Mouse (Mus musculus) erythroblast, embryonic 14.5 days (primary cell): ENCODE results near the gene Pip5k1c. TPM values are rescaled to one million over a fixed set of nuclear protein-coding genes. Genes with fewer than 3 reads are reported as not detected.

Experiments
- H3K27me3 ChIP-seq: 2 replicates; pipeline ENCODE4 v1.6.1; 2012; ENCODE audit warnings: inconsistent platforms; ENCODE audit not compliant: control insufficient read depth
- H3K36me3 ChIP-seq: 2 replicates; pipeline ENCODE4 v1.6.1; 2012; ENCODE audit warnings: mild to moderate bottlenecking, inconsistent platforms; ENCODE audit not compliant: control insufficient read depth
- H3K4me1 ChIP-seq: 2 replicates; pipeline ENCODE4 v1.6.1; 2012; ENCODE audit warnings: inconsistent platforms; ENCODE audit not compliant: control insufficient read depth
- H3K4me3 ChIP-seq: replicated peaks from 2 replicates; pipeline ENCODE3; 2012; ENCODE audit warnings: moderate library complexity, mild to moderate bottlenecking, inconsistent platforms
- H3K9me3 ChIP-seq: 2 replicates; pipeline ENCODE4 v1.6.1; 2012; ENCODE audit warnings: low read length, inconsistent platforms, mixed read lengths; ENCODE audit not compliant: control insufficient read depth
- GATA1 ChIP-seq: IDR thresholded peaks from 2 replicates; pipeline ENCODE4 v1.6.1; 2012; ENCODE audit warnings: low read length, inconsistent platforms, mixed read lengths
- TAL1 ChIP-seq: IDR thresholded peaks from 3 replicates; pipeline ENCODE4 v1.6.1; 2012; ENCODE audit warnings: low read length, inconsistent platforms, mixed read lengths
- polyA plus RNA-seq: library from polyadenylated mRNA; stranded (reverse); fragments of >175 nt; gene quantifications from 2 replicates; pipeline ENCODE4 v1.2.3, GENCODE M21; 2012

Pip5k1c gene
- 4.0 and 4.5 TPM in 2 replicates for polyA plus RNA-seq

DNA sequence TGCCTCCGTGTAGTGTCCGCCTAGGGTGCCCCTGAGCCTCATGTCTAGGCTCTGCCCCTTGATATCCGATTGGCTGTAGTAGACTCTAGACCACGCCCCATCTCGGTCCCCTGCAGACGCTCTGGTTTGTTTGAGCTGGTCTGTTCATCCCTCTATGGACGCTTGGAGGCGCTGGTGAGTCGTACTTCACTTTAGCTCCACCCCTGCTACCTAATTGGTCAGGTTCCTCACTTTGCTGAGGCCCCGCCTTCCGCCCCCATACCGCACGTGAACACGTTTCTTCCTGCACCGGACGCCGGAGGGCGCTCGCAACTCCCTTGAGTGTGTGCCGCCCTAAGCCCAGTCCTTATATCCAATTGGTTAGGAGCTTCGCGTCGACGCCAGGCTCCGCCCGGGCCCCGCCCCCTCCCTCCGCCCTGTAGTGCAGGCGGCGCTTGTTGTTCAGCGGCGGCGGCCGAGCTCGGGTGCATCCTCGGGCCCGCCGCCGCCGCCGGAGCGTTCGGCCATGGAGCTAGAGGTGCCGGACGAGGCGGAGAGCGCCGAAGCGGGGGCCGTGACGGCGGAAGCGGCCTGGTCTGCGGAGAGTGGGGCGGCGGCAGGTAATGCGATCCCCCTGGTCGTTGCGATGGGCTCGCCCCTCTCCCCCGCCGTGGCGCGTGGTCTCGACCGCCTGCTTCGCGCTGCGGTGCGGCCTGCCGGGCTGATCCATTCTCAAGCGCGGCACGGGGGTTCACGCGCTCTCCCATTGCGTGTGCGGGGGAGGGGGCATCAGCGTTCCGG is at the start of gene Pip5k1c:
Gene Pip5k1c (plus strand): TSS at position 410 of the 780 bp plus-strand sequence.
- Histone ChIP-seq H3K9me3 (no peaks in the 10 kb centered on the region), H3K36me3 (peaks cover 20% of the 10 kb centered on the region), H3K4me3 (peak within 1 kb of the TSS; percentile 83), H3K27me3 (peaks cover 10% of the 10 kb centered on the region), H3K4me1 (peaks cover 80% of the 10 kb centered on the region)
- TF ChIP-seq GATA1 (no peak), TAL1 (no peak)

DNA sequence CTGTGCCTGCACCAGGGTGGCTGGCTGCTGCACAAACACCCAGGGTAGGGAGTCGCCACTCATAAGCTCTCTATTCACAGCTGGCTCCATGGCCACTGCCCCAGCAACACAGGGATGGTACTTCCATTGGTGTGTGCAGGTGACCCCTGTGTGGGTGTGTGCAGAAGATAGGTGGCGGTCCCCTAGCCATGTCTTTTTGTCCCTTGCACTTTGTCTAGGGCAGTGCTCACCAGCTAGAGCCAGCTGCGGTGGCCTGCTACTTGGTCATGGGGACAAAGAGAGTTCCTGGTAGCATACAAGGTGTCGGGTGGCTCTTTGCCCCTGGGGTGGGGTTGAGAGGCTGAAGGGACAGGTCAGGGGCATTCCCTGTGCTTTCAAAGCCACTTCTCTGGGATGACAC is 48.6 kb upstream of the Pip5k1c start:
- Histone ChIP-seq H3K36me3 (no peaks in the 10 kb centered on the region), H3K4me3 (no peak overlapping the region), H3K27me3 (peaks cover 52% of the 10 kb centered on the region), H3K9me3 (no peaks in the 10 kb centered on the region), H3K4me1 (peaks cover 5% of the 10 kb centered on the region; the same call in 1 of the 2 replicates)
- TF ChIP-seq TAL1 (no peak), GATA1 (no peak)

DNA sequence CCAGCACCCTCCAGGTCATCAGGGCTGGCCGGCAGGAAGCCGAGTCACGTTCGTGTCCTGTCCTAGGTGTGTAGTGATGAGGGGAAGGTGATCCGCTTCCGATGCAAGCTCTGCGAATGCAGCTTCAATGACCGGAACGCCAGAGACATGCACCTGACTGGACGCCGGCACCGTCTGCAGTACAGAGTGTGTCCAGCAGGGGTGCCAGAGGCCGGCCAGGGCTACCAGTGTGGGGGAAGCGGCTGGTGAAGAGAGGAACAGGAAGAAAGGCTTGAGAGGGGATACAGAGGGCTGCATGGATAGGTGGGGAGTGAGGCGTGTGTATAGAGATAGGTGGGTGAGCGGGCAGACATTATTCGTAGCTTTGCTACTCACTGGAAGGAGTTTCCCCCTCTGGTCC is 48.2 kb upstream of the Pip5k1c start:
- H3K4me1 ChIP-seq = peaks cover 5% of the 10 kb centered on the region; the same call in 1 of the 2 replicates
- no peak overlapping the region for H3K4me3 ChIP-seq
- no peaks in the 10 kb centered on the region for H3K36me3 ChIP-seq
- no peaks in the 10 kb centered on the region for H3K9me3 ChIP-seq
- TF ChIP-seq GATA1 = no peak
- TF ChIP-seq TAL1 = no peak
- H3K27me3 ChIP-seq = peaks cover 48% of the 10 kb centered on the region

DNA sequence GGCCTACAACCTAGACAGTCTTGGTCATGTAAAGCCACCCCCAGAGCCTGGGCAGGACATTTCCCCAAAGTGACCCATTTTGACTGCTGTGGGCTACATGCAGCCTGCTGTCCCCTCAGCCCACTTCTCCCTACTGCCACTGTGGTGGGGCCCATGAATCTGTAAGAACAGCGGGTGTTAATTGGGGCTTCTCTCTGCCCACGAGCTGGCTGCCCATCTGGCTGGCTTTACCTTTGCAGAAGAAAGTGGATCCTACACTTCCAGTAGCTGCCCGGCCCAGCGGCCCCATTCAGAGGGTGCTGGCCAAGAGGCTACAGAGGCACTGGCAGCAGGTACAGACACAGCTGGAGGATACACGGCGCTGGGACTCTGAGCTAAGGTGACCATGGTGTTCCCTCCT is 47.6 kb upstream of the Pip5k1c start:
- Histone ChIP-seq H3K4me1 (peaks cover 5% of the 10 kb centered on the region; the same call in 1 of the 2 replicates), H3K27me3 (peaks cover 42% of the 10 kb centered on the region), H3K4me3 (no peak overlapping the region), H3K9me3 (no peaks in the 10 kb centered on the region), H3K36me3 (no peaks in the 10 kb centered on the region)
- no peak for TF ChIP-seq GATA1
- no peak for TF ChIP-seq TAL1

DNA sequence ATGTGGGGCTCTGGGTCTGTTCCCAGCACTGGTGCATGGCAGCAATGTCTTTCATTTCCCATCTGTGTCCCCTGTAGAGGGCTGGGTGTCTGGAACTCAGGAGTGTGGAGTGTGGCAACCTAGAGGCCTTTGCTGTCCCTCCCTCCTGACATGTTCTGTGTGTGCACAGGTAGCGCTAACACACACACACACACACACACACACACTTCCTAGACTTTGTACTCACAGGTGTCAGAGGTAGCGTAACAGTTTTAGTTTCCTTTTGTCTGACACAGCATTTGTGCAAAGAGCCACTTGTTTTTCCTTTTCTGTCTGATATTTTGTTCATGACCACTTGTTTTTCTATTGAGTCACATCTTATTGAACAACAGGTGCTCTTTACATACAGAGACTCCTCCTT is 45.0 kb upstream of the Pip5k1c start:
- Histone ChIP-seq H3K36me3 (no peaks in the 10 kb centered on the region), H3K4me3 (no peak overlapping the region), H3K9me3 (no peaks in the 10 kb centered on the region), H3K27me3 (peaks cover 33% of the 10 kb centered on the region), H3K4me1 (peaks cover 5% of the 10 kb centered on the region; the same call in 1 of the 2 replicates)
- TF ChIP-seq TAL1 (no peak), GATA1 (no peak)

DNA sequence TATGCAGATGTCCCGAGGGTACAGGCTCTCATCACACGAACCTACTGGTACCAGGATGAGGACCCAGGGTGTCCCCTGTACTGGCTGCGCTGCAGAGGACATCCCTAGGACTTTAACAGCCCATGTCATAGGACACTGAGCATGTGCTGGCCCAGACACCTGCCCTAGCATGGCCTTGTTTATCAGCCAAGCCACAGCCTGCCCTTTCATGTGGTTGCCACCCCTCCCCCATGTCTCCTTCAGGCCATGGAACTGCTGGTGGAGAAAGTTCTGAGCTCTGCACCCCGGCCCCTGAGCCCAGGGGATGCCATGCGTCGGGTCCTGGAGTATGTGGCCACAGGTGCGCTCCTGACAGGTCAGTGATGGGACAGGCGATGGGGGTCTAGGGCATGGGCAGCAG is 43.3 kb upstream of the Pip5k1c start:
- Histone ChIP-seq H3K4me1 (peaks cover 2% of the 10 kb centered on the region; the same call in 1 of the 2 replicates), H3K9me3 (no peaks in the 10 kb centered on the region), H3K4me3 (no peak overlapping the region), H3K27me3 (peaks cover 34% of the 10 kb centered on the region), H3K36me3 (no peaks in the 10 kb centered on the region)
- TF ChIP-seq GATA1 = no peak
- no peak for TF ChIP-seq TAL1

DNA sequence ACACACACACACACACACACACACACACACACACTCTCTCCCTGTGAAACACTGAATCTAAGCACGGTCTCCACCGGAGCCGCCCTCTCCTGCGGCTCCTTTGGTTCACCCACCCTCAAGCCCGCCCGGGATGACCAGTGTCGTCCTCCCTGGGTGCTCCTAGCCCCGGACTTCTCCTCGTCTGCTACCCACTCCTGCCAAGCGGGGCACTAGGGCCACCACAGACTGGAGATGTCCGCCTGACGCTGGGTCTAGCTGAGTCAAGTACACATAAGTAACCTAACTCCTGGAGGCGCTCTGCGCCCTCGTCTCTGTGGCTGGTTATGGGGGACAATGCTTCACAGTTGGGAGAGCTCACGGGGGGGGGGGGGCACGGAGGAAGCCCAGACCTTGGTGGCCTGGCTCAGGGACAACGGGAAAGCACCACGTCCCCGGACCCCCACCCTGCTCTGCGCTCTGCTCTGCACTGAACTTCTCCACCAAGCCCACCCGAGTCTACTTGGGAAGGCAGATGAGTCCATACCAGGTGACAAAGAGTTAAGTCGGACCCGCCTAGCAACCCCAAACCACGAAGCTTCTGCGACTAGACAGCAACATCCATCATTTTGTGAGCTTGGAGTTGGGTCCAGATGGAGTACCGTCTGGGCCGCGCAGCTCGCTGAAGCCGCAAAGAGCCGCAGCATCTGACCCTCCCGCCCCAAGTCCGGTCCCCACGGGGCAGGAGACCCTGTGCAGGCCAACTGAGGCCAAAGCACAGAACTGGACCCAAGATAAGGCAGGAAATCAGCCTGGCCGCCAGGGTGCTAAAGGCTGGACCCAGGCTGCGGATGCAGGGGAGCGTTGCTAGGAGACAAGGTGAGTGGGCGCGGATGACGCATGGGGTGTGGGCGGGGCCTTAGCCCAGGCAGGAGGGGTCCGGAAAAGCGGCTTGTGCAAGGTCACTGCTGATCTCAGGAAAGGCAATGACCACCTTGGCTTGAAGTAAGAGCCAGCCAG is 40.0 kb upstream of the Pip5k1c start, which contains the start of gene Matk:
Gene Matk (plus strand): TSS at position 512 of the 996 bp plus-strand sequence.
- Histone ChIP-seq H3K4me1 (peaks cover 2% of the 10 kb centered on the region; the same call in 1 of the 2 replicates), H3K4me3 (no peak within 1 kb of the TSS), H3K27me3 (peaks cover 58% of the 10 kb centered on the region), H3K36me3 (no peaks in the 10 kb centered on the region), H3K9me3 (no peaks in the 10 kb centered on the region)
- TF ChIP-seq TAL1 (no peak), GATA1 (no peak)

DNA sequence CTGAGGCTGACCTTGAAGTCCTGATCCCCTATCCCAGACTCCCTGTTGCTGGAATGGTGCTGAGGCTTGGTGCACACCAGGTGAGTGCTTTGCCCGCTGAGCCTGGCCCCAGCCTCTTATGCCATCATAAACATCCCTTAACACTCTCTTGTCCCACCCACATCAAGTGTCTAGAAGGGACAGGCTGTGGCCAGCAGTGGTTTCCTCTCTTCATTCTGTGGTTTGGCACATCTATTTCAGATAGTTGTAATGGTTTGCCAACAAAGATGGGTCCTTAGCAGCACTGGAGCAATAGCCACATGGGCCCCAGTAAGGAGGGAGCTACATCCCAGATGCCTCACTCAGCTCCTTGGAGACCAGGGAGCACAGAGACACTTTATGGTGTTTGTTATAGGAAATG is 37.9 kb upstream of the Pip5k1c start:
- TF ChIP-seq TAL1 = no peak
- TF ChIP-seq GATA1 = no peak
- no peaks in the 10 kb centered on the region for H3K36me3 ChIP-seq
- peaks cover 2% of the 10 kb centered on the region; the same call in 1 of the 2 replicates for H3K4me1 ChIP-seq

More for the DNA sequence above, 37.9 kb upstream of the Pip5k1c start:
- peaks cover 1% of the 10 kb centered on the region; the same call in 1 of the 2 replicates for H3K9me3 ChIP-seq
- H3K4me3 ChIP-seq = no peak overlapping the region
- H3K27me3 ChIP-seq = peaks cover 80% of the 10 kb centered on the region
